Mouse (Mus musculus) megakaryocyte-erythroid progenitor cell, adult 5 weeks (primary cell): Measurements from ENCODE around the gene Lcp2. TPM values are rescaled to one million over a fixed set of nuclear protein-coding genes. Genes with fewer than 3 reads are reported as not detected.

Experiments
- polyA plus RNA-seq: library from polyadenylated mRNA; stranded (reverse); fragments of >175 nt; gene quantifications from 2 replicates; pipeline ENCODE4 v1.2.3, GENCODE M21; 2012

Gene Lcp2
- polyA plus RNA-seq: 46.6 and 55.4 TPM in 2 replicates

DNA sequence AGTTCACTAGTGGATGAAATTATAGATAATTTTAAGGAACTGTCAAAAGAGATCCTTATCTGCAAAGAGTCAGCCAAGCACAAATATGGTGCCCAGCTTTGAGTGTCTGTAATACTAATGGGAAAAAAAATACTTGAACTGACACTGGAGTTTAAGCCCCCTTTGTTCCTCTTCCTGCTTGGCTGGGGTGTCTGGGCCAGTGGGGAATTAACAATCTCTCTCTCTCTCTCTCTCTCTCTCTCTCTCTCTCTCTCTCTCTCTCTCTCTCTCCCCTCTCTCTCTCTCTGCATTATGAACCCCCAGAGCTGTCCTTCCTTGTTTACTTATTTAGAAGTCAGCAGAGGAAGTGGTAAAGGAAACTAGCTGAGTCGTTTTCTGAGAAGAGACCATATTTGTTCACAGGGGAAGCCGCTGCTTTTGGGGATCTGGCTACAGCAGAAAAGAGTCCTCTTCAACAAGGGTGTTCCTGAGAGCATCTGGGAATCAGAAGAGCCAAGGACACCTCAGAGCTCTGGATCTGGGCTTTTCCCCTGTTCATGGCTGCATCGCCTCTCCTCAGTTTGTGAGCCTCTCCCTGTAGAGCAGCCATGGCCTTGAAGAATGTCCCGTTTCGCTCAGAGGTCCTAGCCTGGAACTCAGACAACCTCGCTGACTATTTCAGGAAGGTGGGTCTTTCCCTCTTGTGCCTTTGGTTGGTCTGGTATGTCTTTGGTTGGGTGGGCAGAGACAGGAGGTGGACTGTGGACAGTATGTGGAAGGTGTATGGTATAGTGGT lies at the start of gene Lcp2:
Gene Lcp2, plus strand, starts transcription at position 154 of the 775 bp plus-strand sequence.

DNA sequence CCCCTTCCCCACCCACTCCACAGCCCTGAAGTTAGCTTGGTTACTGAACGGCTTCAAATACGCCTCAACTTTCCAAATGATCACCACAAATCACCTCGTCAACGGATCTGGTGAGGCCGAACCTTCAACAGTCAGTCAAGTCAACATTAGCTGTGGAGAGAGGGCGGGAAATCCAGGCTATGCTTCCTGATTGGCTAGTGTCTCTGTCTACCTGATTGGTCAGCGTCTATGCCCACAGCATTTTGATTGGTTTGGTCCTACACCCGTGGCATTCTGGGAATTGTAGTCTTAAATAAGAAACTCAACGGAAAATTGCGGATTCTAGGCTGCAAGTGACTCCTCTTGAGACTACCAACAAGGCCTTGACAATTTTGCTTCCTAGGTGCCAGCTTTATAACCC lies 51.7 kb downstream of the Lcp2 start, which contains the start of gene 4930469K13Rik:
Gene 4930469K13Rik, minus strand, starts transcription at position 133 of the 400 bp plus-strand sequence.

Other genes starting within 250 kb of the Lcp2 start
- not detected in 2 replicates for gene Kcnmb1, start 83.9 kb upstream of the Lcp2 start, polyA plus RNA-seq
- 0.04 TPM in 1 of 2 replicates, not detected in the other for gene Kcnip1, start 53.8 kb upstream of the Lcp2 start, polyA plus RNA-seq
- not detected in 2 replicates for gene 4930469K13Rik, start 51.6 kb downstream of the Lcp2 start, polyA plus RNA-seq
- gene Foxi1, start 161.2 kb downstream of the Lcp2 start, polyA plus RNA-seq: not detected in 2 replicates